Mouse (Mus musculus) intestine, embryonic 16.5 days (tissue): ENCODE measurements around the gene Zfp114. TPM values are rescaled to one million over a fixed set of nuclear protein-coding genes. Genes with fewer than 3 reads are reported as not detected.

ENCODE experiments used
- ATAC-seq: fragments of 200-750 bp; cut with Nextera tagmentation; 2 replicates; pipeline ENCODE4 v1.8.0; 2017; ENCODE audit warnings: moderate TSS enrichment, moderate library complexity
- H3K27ac ChIP-seq: fragments of 300-500 bp; sonication (generic); 2 replicates; pipeline ENCODE4 v1.5.1; 2014; ENCODE audit warnings: mild to moderate bottlenecking, low read length
- H3K27me3 ChIP-seq: fragments of 300-500 bp; sonication (generic); replicated peaks from 2 replicates; pipeline ENCODE4 v1.6.1; 2014; ENCODE audit warnings: low read length, control low read depth, mixed read lengths; ENCODE audit not compliant: control insufficient read depth, insufficient read depth
- H3K36me3 ChIP-seq: fragments of 300-500 bp; sonication (generic); 2 replicates; pipeline ENCODE4 v1.6.1; 2014; ENCODE audit warnings: low read length, control low read depth; ENCODE audit not compliant: control insufficient read depth, insufficient read depth
- H3K4me1 ChIP-seq: fragments of 300-500 bp; sonication (generic); 2 replicates; pipeline ENCODE4 v1.6.1; 2014; ENCODE audit warnings: low read length, control low read depth, mixed read lengths; ENCODE audit not compliant: control insufficient read depth, insufficient read depth
- H3K4me2 ChIP-seq: fragments of 300-500 bp; sonication (generic); 2 replicates; pipeline ENCODE4 v1.6.1; 2014; ENCODE audit warnings: low read depth, low read length, control low read depth
- H3K4me3 ChIP-seq: fragments of 300-500 bp; sonication (generic); 2 replicates; pipeline ENCODE4 v1.5.1; 2014; ENCODE audit warnings: mild to moderate bottlenecking, low read length
- H3K9ac ChIP-seq: fragments of 300-500 bp; sonication (generic); 2 replicates; pipeline ENCODE4 v1.6.1; 2014; ENCODE audit warnings: low read depth, low read length
- H3K9me3 ChIP-seq: fragments of 300-500 bp; sonication (generic); 2 replicates; pipeline ENCODE4 v1.6.1; 2016; ENCODE audit warnings: low read length, control low read depth; ENCODE audit not compliant: control insufficient read depth
- WGBS: fragments of 180-500 bp; shearing (Covaris S2); extraction: QIAGEN DNeasy Blood & Tissue Kit; methylation state at CpG from one replicate; pipeline ENCODE4 v1.1.7; 2014; 5-methylcytosine and 5-hydroxymethylcytosine counted together
- polyA plus RNA-seq: library from polyadenylated mRNA; unstranded; fragments of >200 nt; fragmentation: Nextera tagmentation; extraction: Ambion mirVana; gene quantifications from 2 replicates; pipeline ENCODE4 v1.2.1, GENCODE M21; 2015

The Zfp114 gene
- polyA plus RNA-seq, 1 experiment from 2014 or later, result 3.4 TPM

GRCm38 (mm10) chr7:24188901-24189570 lies 14.2 kb downstream of the Zfp114 start:
- Histone ChIP-seq H3K9ac (no peak overlapping the region), H3K4me1 (no peaks in the 10 kb centered on the region), H3K36me3 (peaks cover 2% of the 10 kb centered on the region; the same call in 1 of the 2 replicates), H3K4me3 (no peak overlapping the region), H3K27ac (no peak overlapping the region), H3K27me3 (no peaks in the 10 kb centered on the region), H3K4me2 (no peak overlapping the region), H3K9me3 (no peaks in the 10 kb centered on the region)
- ATAC-seq, result no peak
- WGBS, result 73% methylated on average over 4 of the region's 4 CpGs

- Histone ChIP-seq H3K4me1 (no peaks in the 10 kb centered on the region), H3K27ac (no peak overlapping the region), H3K27me3 (no peaks in the 10 kb centered on the region), H3K4me3 (no peak overlapping the region), H3K4me2 (no peak overlapping the region), H3K9me3 (no peaks in the 10 kb centered on the region), H3K9ac (no peak overlapping the region), H3K36me3 (peaks cover 3% of the 10 kb centered on the region; the same call in 1 of the 2 replicates)
- ATAC-seq, result no peak
- 79% methylated on average over 5 of the region's 5 CpGs for WGBS
Observed at GRCm38 (mm10) chr7:24189571-24189944, 14.7 kb downstream of the Zfp114 start.

DNA sequence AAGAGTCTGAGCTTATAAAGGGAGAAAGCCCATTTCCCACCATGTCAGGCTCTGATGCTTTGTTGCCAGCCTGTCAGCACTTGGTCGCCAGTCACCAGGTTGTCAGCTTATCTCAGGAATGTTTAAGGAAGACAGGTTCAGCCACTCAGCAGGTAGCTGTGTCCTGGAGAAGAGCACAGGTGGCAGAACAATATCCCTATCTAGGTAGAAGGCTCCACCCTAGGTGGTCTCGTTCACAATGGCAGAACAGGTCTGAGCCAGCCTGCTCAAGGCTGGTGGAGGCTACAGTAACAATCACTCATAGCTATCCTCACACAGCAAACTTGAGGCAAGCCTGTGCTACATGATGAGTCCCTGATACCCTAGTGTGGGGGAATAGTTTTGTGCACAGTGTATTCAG lies 16.5 kb downstream of the Zfp114 start:
- Histone ChIP-seq H3K36me3 (peaks cover 3% of the 10 kb centered on the region; the same call in 1 of the 2 replicates), H3K4me1 (no peaks in the 10 kb centered on the region), H3K4me2 (no peak overlapping the region), H3K9me3 (no peaks in the 10 kb centered on the region), H3K27ac (no peak overlapping the region), H3K9ac (no peak overlapping the region), H3K4me3 (no peak overlapping the region), H3K27me3 (no peaks in the 10 kb centered on the region)
- 77% methylated on average over 2 of the region's 2 CpGs for WGBS
- no peak for ATAC-seq

GRCm38 (mm10) chr7:24193157-24193556 lies 18.3 kb downstream of the Zfp114 start:
- no peak overlapping the region for H3K27ac ChIP-seq
- H3K27me3 ChIP-seq, result no peaks in the 10 kb centered on the region
- H3K4me3 ChIP-seq, result no peak overlapping the region
- H3K36me3 ChIP-seq, result peaks cover 14% of the 10 kb centered on the region
- no peak overlapping the region for H3K4me2 ChIP-seq
- peak; percentile 88 for ATAC-seq
- no peaks in the 10 kb centered on the region for H3K9me3 ChIP-seq
- WGBS, result 53% methylated on average over 3 of the region's 3 CpGs
- no peak overlapping the region for H3K9ac ChIP-seq
- no peaks in the 10 kb centered on the region for H3K4me1 ChIP-seq

GRCm38 (mm10) chr7:24196961-24197360 lies 22.1 kb downstream of the Zfp114 start:
- Histone ChIP-seq H3K4me2 (no peak overlapping the region), H3K27ac (no peak overlapping the region), H3K4me3 (no peak overlapping the region), H3K27me3 (no peaks in the 10 kb centered on the region), H3K9ac (no peak overlapping the region), H3K9me3 (peaks cover 6% of the 10 kb centered on the region; the same call in 1 of the 2 replicates), H3K4me1 (no peaks in the 10 kb centered on the region), H3K36me3 (peaks cover 43% of the 10 kb centered on the region)
- no peak for ATAC-seq
- WGBS, result 95% methylated on average over 4 of the region's 4 CpGs

DNA sequence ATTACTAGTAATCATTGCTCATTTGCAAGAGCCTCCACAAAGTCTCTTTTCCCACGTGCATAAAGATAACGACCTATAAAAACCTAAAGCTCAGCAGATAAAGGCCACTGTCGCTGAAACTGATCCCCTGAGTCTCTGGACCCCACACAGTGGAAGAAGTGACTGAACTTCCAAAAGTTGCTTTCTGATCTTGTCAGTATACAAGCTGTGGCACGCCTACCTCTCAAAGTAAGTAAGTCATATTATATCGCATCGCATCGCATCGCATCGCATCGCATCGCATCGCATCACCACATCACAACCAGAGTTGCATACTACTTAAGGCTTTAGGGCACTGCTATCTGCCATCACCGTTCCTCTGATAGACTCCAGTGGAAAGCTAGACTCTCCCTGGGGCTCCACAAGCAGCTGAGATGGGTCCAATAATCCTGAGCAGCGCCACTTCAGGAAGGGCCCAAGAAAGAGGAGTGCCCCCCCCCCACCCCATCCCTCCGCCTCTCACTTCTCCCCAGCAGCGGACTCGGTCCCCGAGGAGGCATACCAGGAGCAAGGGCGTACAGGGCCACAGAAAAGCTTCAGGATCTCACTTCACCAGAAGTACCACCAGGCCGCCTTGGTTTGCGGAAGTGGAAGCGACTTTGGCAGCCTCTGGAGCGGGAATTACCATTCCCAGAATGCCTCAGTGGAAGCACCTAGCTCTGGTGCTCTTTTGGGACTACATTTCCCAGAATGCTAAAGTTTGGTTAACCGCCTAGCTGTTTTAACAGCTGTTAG lies 32.8 kb downstream of the Zfp114 start:
- 13% methylated on average over 24 of the region's 24 CpGs for WGBS
- no peaks in the 10 kb centered on the region for H3K27me3 ChIP-seq

DNA sequence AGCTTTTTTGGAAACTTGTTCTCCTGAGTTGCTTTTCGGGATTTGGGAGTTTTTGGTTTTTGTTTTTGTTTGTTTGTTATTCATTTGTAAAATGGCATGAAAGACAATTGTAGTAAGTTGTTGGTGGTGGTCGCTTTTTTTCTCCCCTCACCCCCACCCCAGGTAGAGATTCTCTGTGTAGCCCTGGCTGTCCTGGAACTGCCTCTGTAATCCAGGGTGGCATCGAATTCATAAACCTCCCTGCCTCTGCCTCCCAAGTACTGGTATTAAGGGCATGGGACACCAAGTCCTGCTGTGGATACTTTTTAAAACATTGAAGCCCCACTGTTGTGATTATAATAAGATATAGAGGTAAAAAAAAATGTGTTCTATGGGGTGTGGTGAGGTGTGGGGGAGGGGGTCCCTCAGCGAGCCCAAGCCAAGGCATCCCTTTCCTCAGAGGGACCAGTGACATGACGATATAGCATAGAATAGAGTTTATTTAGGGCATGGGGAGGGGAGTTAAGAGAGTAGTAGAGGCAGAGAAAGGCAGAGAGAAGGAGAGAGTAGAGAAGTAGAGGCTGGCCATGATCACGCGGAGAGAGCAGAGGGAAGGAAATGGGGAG lies 33.5 kb downstream of the Zfp114 start:
- H3K9me3 ChIP-seq, result no peaks in the 10 kb centered on the region
- H3K36me3 ChIP-seq, result peaks cover 15% of the 10 kb centered on the region
- H3K27ac ChIP-seq, result no peak overlapping the region
- no peaks in the 10 kb centered on the region for H3K27me3 ChIP-seq
- ATAC-seq, result peak; percentile 37; the same call in 1 of the 2 replicates
- 62% methylated on average over 7 of the region's 7 CpGs for WGBS
- peak overlapping the region; percentile 70 for H3K4me2 ChIP-seq
- no peaks in the 10 kb centered on the region for H3K4me1 ChIP-seq
- peak overlapping the region; percentile 62; the same call in 1 of the 2 replicates for H3K4me3 ChIP-seq
- H3K9ac ChIP-seq, result no peak overlapping the region

More for the DNA sequence above, 32.8 kb downstream of the Zfp114 start:
- H3K9ac ChIP-seq, result peak overlapping the region; percentile 86
- peaks cover 15% of the 10 kb centered on the region for H3K36me3 ChIP-seq
- peak overlapping the region; percentile 70 for H3K4me2 ChIP-seq
- peak overlapping the region; percentile 72; the same call in 1 of the 2 replicates for H3K27ac ChIP-seq
- H3K9me3 ChIP-seq, result no peaks in the 10 kb centered on the region
- no peaks in the 10 kb centered on the region for H3K4me1 ChIP-seq
- ATAC-seq, result peak; percentile 96
- H3K4me3 ChIP-seq, result peak overlapping the region; percentile 62

DNA sequence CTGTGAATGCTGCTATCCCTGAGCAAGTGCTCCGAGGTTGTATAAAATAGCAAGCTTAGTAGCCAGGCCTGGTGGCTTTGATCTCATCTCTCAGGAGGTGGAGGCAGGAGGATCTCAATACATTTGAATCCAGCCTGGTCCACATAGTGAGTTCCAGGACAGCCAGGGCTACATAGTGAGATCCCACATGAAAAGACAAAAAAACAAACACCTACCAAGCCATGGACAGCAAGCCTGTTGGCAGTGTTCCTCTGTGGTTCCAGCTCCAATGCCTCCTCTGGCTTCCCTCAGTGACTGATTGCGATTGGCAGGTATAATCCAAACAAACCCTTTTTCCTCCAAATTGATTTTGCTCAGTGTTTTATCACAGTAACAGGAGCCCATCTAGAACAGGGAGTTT lies 35.4 kb downstream of the Zfp114 start:
- Histone ChIP-seq H3K27ac (no peak overlapping the region), H3K9me3 (no peaks in the 10 kb centered on the region), H3K9ac (no peak overlapping the region), H3K27me3 (no peaks in the 10 kb centered on the region), H3K4me2 (no peak overlapping the region), H3K4me3 (no peak overlapping the region), H3K4me1 (no peaks in the 10 kb centered on the region), H3K36me3 (peaks cover 5% of the 10 kb centered on the region)
- no peak for ATAC-seq
- WGBS, result 69% methylated on average over 2 of the region's 2 CpGs

GRCm38 (mm10) chr7:24211343-24211742 lies 36.5 kb downstream of the Zfp114 start, which contains the start of gene Zfp111:
Zfp111 (minus strand) TSS chr7:24211443.
- ATAC-seq, result no peak
- no peak within 1 kb of the TSS for H3K4me3 ChIP-seq
- WGBS, result 74% methylated on average over 5 of the region's 5 CpGs
- no peaks in the 10 kb centered on the region for H3K4me1 ChIP-seq
- H3K36me3 ChIP-seq, result no peaks in the 10 kb centered on the region
- H3K9ac ChIP-seq, result no peak within 1 kb of the TSS
- H3K9me3 ChIP-seq, result no peaks in the 10 kb centered on the region
- no peaks in the 10 kb centered on the region for H3K27me3 ChIP-seq
- H3K4me2 ChIP-seq, result no peak within 1 kb of the TSS
- no peak within 1 kb of the TSS for H3K27ac ChIP-seq
